In the genomic region with DNA sequence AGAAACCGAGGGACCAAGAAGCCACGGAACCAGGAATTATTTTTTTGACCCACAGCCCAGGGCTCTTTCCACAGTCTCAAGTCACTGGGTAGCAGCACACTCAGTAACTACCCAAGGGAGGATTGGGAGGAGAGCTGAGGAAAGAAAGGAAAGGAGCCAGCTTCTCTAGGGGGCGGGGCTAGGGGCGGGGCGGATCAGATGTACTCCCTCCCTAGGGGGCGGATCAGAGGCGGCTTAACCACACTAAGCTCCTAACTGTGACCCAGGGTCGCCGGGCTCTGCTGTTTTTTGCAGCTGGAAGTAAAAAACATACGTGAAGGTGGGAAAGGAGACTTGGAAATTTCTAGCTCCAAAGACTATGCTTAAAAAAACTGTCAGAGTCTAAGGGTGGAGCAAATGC, we compare ENCODE assay signal across 9 mouse cellular contexts. TPM values are rescaled to one million over a fixed set of nuclear protein-coding genes. Genes with fewer than 3 reads are reported as not detected.
DNase-seq lines count a peak whose midpoint lies in the region; ATAC-seq lines count a peak whose summit lies in the region.
"Had no signal": no experiment of that assay in that cellular context is flagged by ENCODE, and none has a peak within 500 bp of the region (broad histone marks: within the 10 kb centered on the region; RNA-seq: fewer than 3 reads in every experiment).

No protein-coding gene starts in this region.

- WGBS in forebrain, embryonic 11.5 days: 2% methylated on average over 10 of the region's 10 CpGs
- WGBS in forebrain, embryonic 16.5 days: 4% methylated on average over 10 of the region's 10 CpGs

- no peaks in the 10 kb centered on the region for H3K36me3 ChIP-seq in forebrain, embryonic 11.5 days (ENCODE audit: control insufficient read depth, insufficient read depth, low read length)
- no peaks in the 10 kb centered on the region for H3K36me3 ChIP-seq in forebrain, embryonic 16.5 days (ENCODE audit: control insufficient read depth, insufficient read depth)

- H3K27ac ChIP-seq in forebrain, embryonic 11.5 days (ENCODE audit: low read depth, low read length): no peak overlapping the region
- H3K27ac ChIP-seq in forebrain, embryonic 16.5 days (ENCODE audit: low read length): no peak overlapping the region

- H3K4me1 ChIP-seq in forebrain, embryonic 11.5 days (replicated peaks; ENCODE audit: control insufficient read depth, insufficient read depth, low read length): peaks cover 27% of the 10 kb centered on the region
- H3K4me1 ChIP-seq in forebrain, embryonic 16.5 days (replicated peaks; ENCODE audit: control insufficient read depth, insufficient read depth, low read length): peaks cover 24% of the 10 kb centered on the region

- no peak overlapping the region for H3K9ac ChIP-seq in forebrain, embryonic 11.5 days (ENCODE audit: low read length)
- H3K9ac ChIP-seq in forebrain, embryonic 16.5 days (replicated peaks; ENCODE audit: low read depth, low read length): no peak overlapping the region

- DNase-seq in forebrain, embryonic 11.5 days (ENCODE audit: low spot score): peak; percentile 85
- peak; percentile 33 for DNase-seq in thymus, postnatal 4 days
- no peak for DNase-seq in thymus, postnatal 14 days
- peak; percentile 68 for DNase-seq in liver
- DNase-seq in yolk sac, embryonic 10.5 days (ENCODE audit: low spot score): peak; percentile 65
- no peak for DNase-seq in ovary, postnatal 36 days (ENCODE audit: low spot score)
- no peak for DNase-seq in layer of hippocampus, postnatal 36 days
- DNase-seq: lung, adult 2 months had no signal

- H3K9me3 ChIP-seq in forebrain, embryonic 11.5 days (ENCODE audit: control insufficient read depth, low read length): no peaks in the 10 kb centered on the region
- no peaks in the 10 kb centered on the region for H3K9me3 ChIP-seq in forebrain, embryonic 16.5 days (ENCODE audit: control insufficient read depth, low read length)

- H3K27me3 ChIP-seq in forebrain, embryonic 11.5 days (ENCODE audit: control insufficient read depth, insufficient read depth, low read length): no peaks in the 10 kb centered on the region
- H3K27me3 ChIP-seq in forebrain, embryonic 16.5 days (replicated peaks; ENCODE audit: control insufficient read depth, insufficient read depth, low read length): no peaks in the 10 kb centered on the region

- ATAC-seq in forebrain, embryonic 11.5 days (replicated peaks; ENCODE audit: low FRiP score): 0 out of 2 replicates have a peak, but pooled peaks have one; percentile 28
- no peak for ATAC-seq in forebrain, embryonic 16.5 days

- H3K4me2 ChIP-seq in forebrain, embryonic 11.5 days (ENCODE audit: low read depth, low read length, severe bottlenecking): no peak overlapping the region
- no peak overlapping the region for H3K4me2 ChIP-seq in forebrain, embryonic 16.5 days (ENCODE audit: low read length)

- H3K4me3 ChIP-seq in forebrain, embryonic 11.5 days (ENCODE audit: low read depth, low read length): no peak overlapping the region
- H3K4me3 ChIP-seq in forebrain, embryonic 16.5 days (replicated peaks; ENCODE audit: low read length): no peak overlapping the region

RNA-seq across cellular contexts. Expression of gene Timm22, which starts 39.5 kb away (rescaled TPM):
- polyA plus RNA-seq in forebrain, embryonic 11.5 days (2014; fragmentation: Nextera tagmentation; extraction: Ambion mirVana): 109 and 113 TPM in 2 replicates
- polyA plus RNA-seq in forebrain, embryonic 16.5 days (2015; fragmentation: Nextera tagmentation; extraction: Ambion mirVana): 94.0 and 101 TPM in 2 replicates
- total RNA-seq in layer of hippocampus, postnatal 36 days (2021): 10 to 100 TPM; 32.7 to 33.6 TPM

RNA-seq across cellular contexts. Expression of gene Nxn, which starts 47.3 kb away (rescaled TPM):
- 52.3 and 65.1 TPM in 2 replicates for polyA plus RNA-seq in forebrain, embryonic 11.5 days (2014; fragmentation: Nextera tagmentation; extraction: Ambion mirVana)
- 14.5 and 15.6 TPM in 2 replicates for polyA plus RNA-seq in forebrain, embryonic 16.5 days (2015; fragmentation: Nextera tagmentation; extraction: Ambion mirVana)
- total RNA-seq in layer of hippocampus, postnatal 36 days (2021): 10 to 100 TPM in 1 of 2 experiments, 1 to 10 TPM in 1; 9.5 to 11.6 TPM

Comparison
In these comparisons a context has a peak if more than half of its experiments do, and no peak if none do; other contexts are left out.
1. DNase-seq: peak in forebrain, embryonic 11.5 days (single experiment), thymus, postnatal 4 days (single experiment), liver (single experiment) and yolk sac, embryonic 10.5 days (single experiment); none in thymus, postnatal 14 days (single experiment), ovary, postnatal 36 days (single experiment) and layer of hippocampus, postnatal 36 days (0 of 2).